Mouse (Mus musculus) neural tube, embryonic 10.5 days (tissue): ENCODE data around the gene Thtpa.

Experiments used
- DNase-seq: peaks from one replicate; pipeline ENCODE4 v3.0.0-alpha.2; 2017; ENCODE audit warnings: low spot score; ENCODE audit errors: extremely low spot score

The Thtpa gene

GRCm38 (mm10) chr14:55135676-55136075 lies 41.1 kb downstream of the Thtpa start:
- no peak for DNase-seq

- no peak for DNase-seq
Measured at GRCm38 (mm10) chr14:55139313-55139712, 44.7 kb downstream of the Thtpa start.

- no peak for DNase-seq
Measured at GRCm38 (mm10) chr14:55146324-55146723, 51.7 kb downstream of the Thtpa start.

GRCm38 (mm10) chr14:55146829-55147401 lies 52.3 kb downstream of the Thtpa start:
- DNase-seq = no peak

- DNase-seq = peak; percentile 72
Measured at GRCm38 (mm10) chr14:55148363-55148915, 53.9 kb downstream of the Thtpa start.
